Mouse (Mus musculus): ENCODE results near the gene Tmem229b.
"Not testable (repeated sequence)": the region's sequence is repeated elsewhere in the genome, so short reads cannot be mapped to it uniquely, and the experiment has no call there.

Gene Tmem229b

GRCm38 (mm10) chr12:78947661-78948060 lies 59.8 kb downstream of the Tmem229b start:
- DNase-seq (ENCODE audit: low spot score) = no peak

GRCm38 (mm10) chr12:78947161-78947560 lies 60.3 kb downstream of the Tmem229b start:
- DNase-seq (ENCODE audit: low spot score) = no peak

GRCm38 (mm10) chr12:78942931-78943330 lies 64.5 kb downstream of the Tmem229b start:
- no peak for DNase-seq (ENCODE audit: low spot score)

GRCm38 (mm10) chr12:78940081-78940480 lies 67.3 kb downstream of the Tmem229b start:
- no peak for DNase-seq (ENCODE audit: low spot score)

- DNase-seq (ENCODE audit: low spot score) = peak; percentile 10
These were observed 67.9 kb downstream of the Tmem229b start for GRCm38 (mm10) chr12:78939393-78940037.

GRCm38 (mm10) chr12:78936494-78936893 lies 70.9 kb downstream of the Tmem229b start:
- DNase-seq (ENCODE audit: low spot score) = no peak

GRCm38 (mm10) chr12:78929900-78930299 lies 77.5 kb downstream of the Tmem229b start:
- DNase-seq (ENCODE audit: low spot score) = no peak

- no peak for DNase-seq (ENCODE audit: low spot score)
These were observed 80.1 kb downstream of the Tmem229b start for GRCm38 (mm10) chr12:78927287-78927686.

GRCm38 (mm10) chr12:78923539-78924189 lies 83.8 kb downstream of the Tmem229b start:
- DNase-seq (ENCODE audit: low spot score) = no peak

- not testable (repeated sequence) for DNase-seq (ENCODE audit: low spot score)
These were observed 84.5 kb downstream of the Tmem229b start for GRCm38 (mm10) chr12:78922977-78923376.

- peak; percentile 57 for DNase-seq (ENCODE audit: low spot score)
These were observed 85.4 kb downstream of the Tmem229b start for GRCm38 (mm10) chr12:78922058-78922457.

- DNase-seq (ENCODE audit: low spot score) = no peak
These were observed 86.0 kb downstream of the Tmem229b start for GRCm38 (mm10) chr12:78921421-78921820.

- peak; percentile 65 for DNase-seq (ENCODE audit: low spot score)
These were observed 88.2 kb downstream of the Tmem229b start for GRCm38 (mm10) chr12:78919079-78919712.

GRCm38 (mm10) chr12:78918227-78919078 lies 89.0 kb downstream of the Tmem229b start:
- peak; percentile 85 for DNase-seq (ENCODE audit: low spot score)

GRCm38 (mm10) chr12:78916278-78916677 lies 91.1 kb downstream of the Tmem229b start:
- no peak for DNase-seq (ENCODE audit: low spot score)

GRCm38 (mm10) chr12:78915561-78915960 lies 91.9 kb downstream of the Tmem229b start:
- DNase-seq (ENCODE audit: low spot score) = no peak

GRCm38 (mm10) chr12:78914458-78914857 lies 93.0 kb downstream of the Tmem229b start:
- no peak for DNase-seq (ENCODE audit: low spot score)
